29 mouse cellular contexts compared by ENCODE assay signal in genomic region chr1:166061532-166061931, GRCm38 (mm10). TPM values are rescaled to one million over a fixed set of nuclear protein-coding genes. Genes with fewer than 3 reads are reported as not detected.
DNase-seq lines count a peak whose midpoint lies in the region; ATAC-seq and TF ChIP-seq lines count a peak whose summit lies in the region.
"Had no signal": no experiment of that assay in that cellular context is flagged by ENCODE, and none has a peak within 500 bp of the region (broad histone marks: within the 10 kb centered on the region; RNA-seq: fewer than 3 reads in every experiment).

No protein-coding gene starts in this region.

- H3K27me3 ChIP-seq in lung, embryonic 14.5 days (ENCODE audit: insufficient read depth, low read length): no peaks in the 10 kb centered on the region
- H3K27me3 ChIP-seq: embryonic facial prominence, embryonic 12.5 days had no signal

- peak; percentile 84 for DNase-seq in lung, embryonic 14.5 days
- no peak for DNase-seq in lung, adult 18-20 months
- DNase-seq in lung, postnatal 10 days: peak; percentile 42
- no peak for DNase-seq in lung, postnatal 14 days
- DNase-seq in lung, postnatal 4 days: peak; percentile 29 to 68
- DNase-seq in neural tube, embryonic 10.5 days (ENCODE audit: extremely low spot score, low spot score): no peak
- DNase-seq in Muller cell, postnatal 12 days (ENCODE audit: inconsistent ontology term): no peak
- DNase-seq: adrenal gland, postnatal 10 days; adrenal gland, postnatal 36 days; B cell, adult 2 months; cerebellum, adult 11 months; cerebellum, adult 2 months; cerebellum, adult 9-11 months; cerebellum, postnatal 25 days; forebrain, postnatal 0 days; gastrocnemius, adult 2 months; gastrocnemius, postnatal 14 days; heart, adult 2 months; heart, postnatal 14 days; heart, postnatal 4 days had no signal

- no peak for TF ChIP-seq CTCF in lung, embryonic 14.5 days (IDR thresholded peaks at IDR 0.05; ENCODE audit: low read depth)

- H3K4me2 ChIP-seq in lung, embryonic 14.5 days: no peak overlapping the region
- H3K4me2 ChIP-seq: embryonic facial prominence, embryonic 12.5 days; embryonic facial prominence, embryonic 15.5 days; heart, embryonic 13.5 days; hindbrain, embryonic 14.5 days had no signal

- no peak overlapping the region for H3K9ac ChIP-seq in lung, embryonic 14.5 days
- H3K9ac ChIP-seq: embryonic facial prominence, embryonic 12.5 days; embryonic facial prominence, embryonic 15.5 days; forebrain, postnatal 0 days; heart, embryonic 13.5 days; hindbrain, embryonic 14.5 days had no signal

- H3K4me3 ChIP-seq in lung, embryonic 14.5 days (ENCODE audit: low read depth, low read length): no peak overlapping the region
- H3K4me3 ChIP-seq: embryonic facial prominence, embryonic 12.5 days; embryonic facial prominence, embryonic 15.5 days; gastrocnemius, adult 2 months; heart, adult 2 months; heart, embryonic 10.5 days; heart, embryonic 13.5 days had no signal

- peak; percentile 58 for ATAC-seq in lung, embryonic 14.5 days (ENCODE audit: insufficient read depth)
- ATAC-seq: activated CD4-positive, CD25-positive, alpha-beta regulatory T cell, adult 4 months; forebrain, embryonic 14.5 days; forebrain, postnatal 0 days; hindbrain, postnatal 0 days had no signal

- peaks cover 2% of the 10 kb centered on the region for H3K4me1 ChIP-seq in lung, embryonic 14.5 days (ENCODE audit: insufficient read depth)
- H3K4me1 ChIP-seq: embryonic facial prominence, embryonic 12.5 days; embryonic facial prominence, embryonic 15.5 days; heart, embryonic 10.5 days; heart, embryonic 13.5 days had no signal

- H3K9me3 ChIP-seq in lung, embryonic 14.5 days (ENCODE audit: low read depth, low read length): no peaks in the 10 kb centered on the region
- H3K9me3 ChIP-seq: embryonic facial prominence, embryonic 12.5 days; embryonic facial prominence, embryonic 15.5 days; G1E; heart, embryonic 10.5 days; heart, embryonic 13.5 days had no signal

- no peak overlapping the region for H3K27ac ChIP-seq in lung, embryonic 14.5 days (ENCODE audit: low read depth)
- H3K27ac ChIP-seq: embryonic facial prominence, embryonic 12.5 days; embryonic facial prominence, embryonic 15.5 days; gastrocnemius, adult 2 months; heart, adult 2 months; heart, embryonic 10.5 days; heart, embryonic 13.5 days; hindbrain, embryonic 14.5 days; hindbrain, postnatal 0 days had no signal

- no peaks in the 10 kb centered on the region for H3K36me3 ChIP-seq in lung, embryonic 14.5 days (ENCODE audit: insufficient read depth)
- H3K36me3 ChIP-seq: embryonic facial prominence, embryonic 12.5 days; embryonic facial prominence, embryonic 15.5 days; G1E; heart, embryonic 10.5 days; heart, embryonic 13.5 days had no signal

- 33% methylated on average over 3 of the region's 3 CpGs for WGBS in lung, embryonic 14.5 days

RNA-seq across cellular contexts. Expression of gene Pou2f1, which starts 59.1 kb away (rescaled TPM):
- polyA plus RNA-seq in lung, embryonic 14.5 days (2014; fragmentation: Nextera tagmentation; extraction: Ambion mirVana): 22.5 TPM in 2 replicates

Comparison
In these comparisons a context has a peak if more than half of its experiments do, and no peak if none do; other contexts are left out.
1. DNase-seq: peak in lung, embryonic 14.5 days (single experiment), lung, postnatal 10 days (single experiment) and lung, postnatal 4 days (2 of 2); none in lung, adult 18-20 months (0 of 2), lung, postnatal 14 days (single experiment), neural tube, embryonic 10.5 days (single experiment) and Muller cell, postnatal 12 days (single experiment).